Mouse (Mus musculus) kidney, postnatal 0 days (tissue): ENCODE results near the gene Ifitm10. TPM values are rescaled to one million over a fixed set of nuclear protein-coding genes. Genes with fewer than 3 reads are reported as not detected.

ENCODE experiments used
- ATAC-seq: fragments of 200-750 bp; cut with Nextera tagmentation; replicated peaks from 2 replicates; pipeline ENCODE4 v1.8.0; 2017; ENCODE audit warnings: low read depth, moderate number of reproducible peaks, moderate TSS enrichment, moderate library complexity; ENCODE audit not compliant: low FRiP score
- DNase-seq: peaks from one replicate; pipeline ENCODE4 v3.0.0-alpha.2; 2016; ENCODE audit warnings: low spot score
- H3K27ac ChIP-seq: fragments of 300-500 bp; sonication (generic); 2 replicates; pipeline ENCODE4 v1.5.1; 2014; ENCODE audit warnings: mild to moderate bottlenecking
- H3K27me3 ChIP-seq: fragments of 300-500 bp; sonication (generic); 2 replicates; pipeline ENCODE4 v1.6.1; 2014; ENCODE audit warnings: low read length, mixed read lengths; ENCODE audit not compliant: insufficient read depth
- H3K36me3 ChIP-seq: fragments of 300-500 bp; sonication (generic); 2 replicates; pipeline ENCODE4 v1.6.1; 2014; ENCODE audit warnings: low read length, mixed read lengths; ENCODE audit not compliant: insufficient read depth
- H3K4me1 ChIP-seq: fragments of 300-500 bp; sonication (generic); replicated peaks from 2 replicates; pipeline ENCODE4 v1.6.1; 2014; ENCODE audit warnings: antibody characterized with exemption, low read length, mixed read lengths; ENCODE audit not compliant: insufficient read depth
- H3K4me2 ChIP-seq: fragments of 300-500 bp; sonication (generic); 2 replicates; pipeline ENCODE4 v1.6.1; 2014; ENCODE audit warnings: mild to moderate bottlenecking, low read length, moderate library complexity, mixed read lengths
- H3K4me3 ChIP-seq: fragments of 300-500 bp; sonication (generic); replicated peaks from 2 replicates; pipeline ENCODE4 v1.5.1; 2014; ENCODE audit warnings: low read depth, low read length
- H3K9ac ChIP-seq: fragments of 300-500 bp; sonication (generic); 2 replicates; pipeline ENCODE4 v1.6.1; 2014; ENCODE audit warnings: low read depth, low read length
- H3K9me3 ChIP-seq: fragments of 300-500 bp; sonication (generic); replicated peaks from 2 replicates; pipeline ENCODE4 v1.6.1; 2016; ENCODE audit warnings: low read length, inconsistent platforms, mixed read lengths
- CTCF ChIP-seq: IDR thresholded peaks from 2 replicates; pipeline ENCODE4 v1.5.1; 2016; ENCODE audit warnings: antibody characterized with exemption, low read depth, mild to moderate bottlenecking, moderate library complexity
- WGBS: fragments of 180-500 bp; shearing (Covaris S2); extraction: QIAGEN DNeasy Blood & Tissue Kit; methylation state at CpG from one replicate; pipeline ENCODE4 v1.1.7; 2014; 5-methylcytosine and 5-hydroxymethylcytosine counted together
- polyA plus RNA-seq: library from polyadenylated mRNA; unstranded; fragments of >200 nt; fragmentation: Nextera tagmentation; extraction: Ambion mirVana; gene quantifications from 2 replicates; pipeline ENCODE4 v1.2.1, GENCODE M21; 2015

Ifitm10 gene
- polyA plus RNA-seq, 1 experiment from 2014 or later: 3.6 TPM

DNA sequence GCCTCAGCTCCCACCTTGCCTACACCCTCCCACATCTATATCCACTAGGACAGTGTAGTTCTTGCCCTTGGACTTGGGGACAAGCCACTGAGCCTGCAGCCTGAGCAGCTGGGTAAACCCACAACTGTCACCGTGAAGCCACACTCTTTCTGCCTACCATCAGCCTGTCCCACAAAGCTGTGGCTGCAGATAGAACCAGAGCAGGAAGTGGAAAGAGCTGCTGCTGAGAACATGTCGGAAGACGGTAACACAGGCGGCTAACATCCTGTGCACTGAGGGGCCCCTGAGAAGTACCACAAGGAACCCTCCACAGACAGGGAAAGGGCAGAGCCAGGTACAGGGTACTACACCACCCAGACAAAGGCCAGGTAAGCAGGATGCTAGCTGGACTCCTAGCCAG lies 7.6 kb upstream of the Ifitm10 start:
- no peak for ATAC-seq
- no peak overlapping the region for H3K27ac ChIP-seq
- H3K9me3 ChIP-seq: no peaks in the 10 kb centered on the region
- peaks cover 6% of the 10 kb centered on the region for H3K4me1 ChIP-seq
- no peak for TF ChIP-seq CTCF
- 88% methylated on average over 4 of the region's 4 CpGs for WGBS
- no peak overlapping the region for H3K9ac ChIP-seq
- H3K4me3 ChIP-seq: no peak overlapping the region
- H3K36me3 ChIP-seq: peaks cover 82% of the 10 kb centered on the region
- no peak overlapping the region for H3K4me2 ChIP-seq
- no peaks in the 10 kb centered on the region for H3K27me3 ChIP-seq
- DNase-seq: no peak

DNA sequence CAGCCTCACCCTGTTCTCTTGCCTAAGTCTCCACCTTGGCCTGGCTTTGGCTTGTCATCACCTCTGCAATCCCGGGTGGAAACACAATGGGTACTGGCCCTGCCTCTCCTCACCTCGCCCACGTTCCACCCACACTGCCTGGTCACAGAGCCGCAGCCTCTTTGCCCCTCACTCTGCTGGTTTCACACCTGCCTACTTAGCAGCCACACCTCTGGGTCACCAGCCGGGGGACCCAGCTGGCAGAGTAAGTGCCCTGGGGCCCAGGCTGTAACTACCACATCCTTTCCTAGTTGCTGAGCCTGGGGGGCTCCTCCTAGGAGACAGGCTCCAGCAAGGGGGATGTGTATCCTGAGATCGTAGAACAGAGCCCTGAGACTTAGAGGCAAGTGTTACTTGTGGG lies 5.6 kb upstream of the Ifitm10 start:
- Histone ChIP-seq H3K9me3 (no peaks in the 10 kb centered on the region), H3K4me2 (no peak overlapping the region), H3K9ac (no peak overlapping the region), H3K27ac (no peak overlapping the region), H3K4me3 (no peak overlapping the region), H3K36me3 (peaks cover 81% of the 10 kb centered on the region), H3K4me1 (no peaks in the 10 kb centered on the region), H3K27me3 (no peaks in the 10 kb centered on the region)
- TF ChIP-seq CTCF: no peak
- DNase-seq (no peak), ATAC-seq (no peak)
- WGBS: 81% methylated on average over 6 of the region's 6 CpGs

- TF ChIP-seq CTCF: no peak
- Histone ChIP-seq H3K4me1 (peaks cover 2% of the 10 kb centered on the region), H3K4me3 (no peak overlapping the region), H3K4me2 (no peak overlapping the region), H3K27ac (no peak overlapping the region), H3K9me3 (no peaks in the 10 kb centered on the region), H3K9ac (no peak overlapping the region), H3K27me3 (no peaks in the 10 kb centered on the region), H3K36me3 (peaks cover 65% of the 10 kb centered on the region)
- 90% methylated on average over 14 of the region's 14 CpGs for WGBS
- DNase-seq (no peak), ATAC-seq (no peak)
Observed at GRCm38 (mm10) chr7:142377233-142377925, 3.8 kb upstream of the Ifitm10 start.

- no peak for TF ChIP-seq CTCF
- DNase-seq (no peak), ATAC-seq (no peak)
- 63% methylated on average over 4 of the region's 4 CpGs for WGBS
- Histone ChIP-seq H3K27me3 (no peaks in the 10 kb centered on the region), H3K36me3 (peaks cover 52% of the 10 kb centered on the region), H3K4me1 (peaks cover 7% of the 10 kb centered on the region), H3K4me3 (no peak overlapping the region), H3K27ac (no peak overlapping the region), H3K9me3 (no peaks in the 10 kb centered on the region), H3K4me2 (no peak overlapping the region), H3K9ac (no peak overlapping the region)
Observed at GRCm38 (mm10) chr7:142376096-142376495, 2.5 kb upstream of the Ifitm10 start.

- DNase-seq: no peak
- Histone ChIP-seq H3K4me2 (no peak overlapping the region), H3K27ac (no peak overlapping the region), H3K4me1 (peaks cover 7% of the 10 kb centered on the region), H3K9ac (no peak overlapping the region), H3K4me3 (no peak overlapping the region), H3K9me3 (no peaks in the 10 kb centered on the region), H3K36me3 (peaks cover 44% of the 10 kb centered on the region), H3K27me3 (no peaks in the 10 kb centered on the region)
- 69% methylated on average over 6 of the region's 6 CpGs for WGBS
- no peak for TF ChIP-seq CTCF
- ATAC-seq: no peak
Observed at GRCm38 (mm10) chr7:142375261-142375724, 1.7 kb upstream of the Ifitm10 start.

- Histone ChIP-seq H3K4me3 (no peak overlapping the region), H3K4me2 (no peak overlapping the region), H3K36me3 (peaks cover 36% of the 10 kb centered on the region), H3K9ac (no peak overlapping the region), H3K27me3 (no peaks in the 10 kb centered on the region), H3K27ac (no peak overlapping the region; the same call in 1 of the 2 replicates), H3K4me1 (peaks cover 7% of the 10 kb centered on the region), H3K9me3 (no peaks in the 10 kb centered on the region)
- no peak for TF ChIP-seq CTCF
- 87% methylated on average over 5 of the region's 5 CpGs for WGBS
- ATAC-seq (no peak), DNase-seq (no peak)
Observed at GRCm38 (mm10) chr7:142374413-142375015, 961 bp upstream of the Ifitm10 start.
